Mouse (Mus musculus): ENCODE measurements around the gene Ly75. TPM values are rescaled to one million over a fixed set of nuclear protein-coding genes. Genes with fewer than 3 reads are reported as not detected.
A peak's percentile ranks its signal among the peaks of the same experiment; 100 is the strongest.

Gene Ly75
- total and polyA plus RNA-seq, 3 experiments, result 0.09 to 1.4 (median 0.66) TPM

GRCm38 (mm10) chr2:60323411-60323810 is 59.7 kb downstream of the Ly75 start:
- no peak for DNase-seq

- DNase-seq, result no peak
Measured at GRCm38 (mm10) chr2:60322031-60322726, 60.9 kb downstream of the Ly75 start.

GRCm38 (mm10) chr2:60303796-60304195 is 79.3 kb downstream of the Ly75 start:
- no peak for DNase-seq

GRCm38 (mm10) chr2:60299323-60299722 is 83.8 kb downstream of the Ly75 start:
- no peak for DNase-seq

GRCm38 (mm10) chr2:60298266-60298665 is 84.8 kb downstream of the Ly75 start:
- no peak for DNase-seq

- no peak for DNase-seq
Measured at GRCm38 (mm10) chr2:60291381-60291780, 91.7 kb downstream of the Ly75 start.

- no peak for DNase-seq
Measured at GRCm38 (mm10) chr2:60289451-60289850, 93.7 kb downstream of the Ly75 start.

- no peak for DNase-seq
Measured at GRCm38 (mm10) chr2:60288606-60289005, 94.5 kb downstream of the Ly75 start.

GRCm38 (mm10) chr2:60285107-60285617 is 97.9 kb downstream of the Ly75 start:
- DNase-seq, result no peak

- DNase-seq, result no peak
Measured at GRCm38 (mm10) chr2:60284467-60284821, 98.7 kb downstream of the Ly75 start, which contains the start of gene Cd302. TSS of gene Cd302 (minus strand) at chr2:60284488.

GRCm38 (mm10) chr2:60283751-60284466 is 99.2 kb downstream of the Ly75 start:
- peak; percentile 89 for DNase-seq

GRCm38 (mm10) chr2:60283208-60283750 is 99.8 kb downstream of the Ly75 start:
- peak; percentile 46 for DNase-seq

- no peak for DNase-seq
Measured at GRCm38 (mm10) chr2:60282625-60283024, 100.5 kb downstream of the Ly75 start.

GRCm38 (mm10) chr2:60278627-60279026 is 104.5 kb downstream of the Ly75 start:
- no peak for DNase-seq

GRCm38 (mm10) chr2:60269856-60270479 is 113.1 kb downstream of the Ly75 start:
- no peak for DNase-seq

GRCm38 (mm10) chr2:60267567-60267966 is 115.5 kb downstream of the Ly75 start:
- no peak for DNase-seq

GRCm38 (mm10) chr2:60260621-60261350 is 122.3 kb downstream of the Ly75 start:
- peak; percentile 5 for DNase-seq

GRCm38 (mm10) chr2:60259186-60259585 is 123.9 kb downstream of the Ly75 start:
- DNase-seq, result no peak

GRCm38 (mm10) chr2:60256751-60257150 is 126.4 kb downstream of the Ly75 start:
- DNase-seq, result no peak

GRCm38 (mm10) chr2:60253506-60253905 is 129.6 kb downstream of the Ly75 start:
- no peak for DNase-seq

GRCm38 (mm10) chr2:60252782-60253181 is 130.3 kb downstream of the Ly75 start:
- DNase-seq, result no peak

Data from adrenal gland, adult 2 months (tissue).